Mouse (Mus musculus) cerebellum, adult 8-10 months (tissue): ENCODE data around the gene Hsd17b14.
A peak's percentile ranks its signal among the peaks of the same experiment; 100 is the strongest.
"Not testable (repeated sequence)": the region's sequence is repeated elsewhere in the genome, so short reads cannot be mapped to it uniquely, and the experiment has no call there.

Source experiments
- DNase-seq: peaks from one replicate; pipeline ENCODE4 v3.0.0; 2022

The Hsd17b14 gene

DNA sequence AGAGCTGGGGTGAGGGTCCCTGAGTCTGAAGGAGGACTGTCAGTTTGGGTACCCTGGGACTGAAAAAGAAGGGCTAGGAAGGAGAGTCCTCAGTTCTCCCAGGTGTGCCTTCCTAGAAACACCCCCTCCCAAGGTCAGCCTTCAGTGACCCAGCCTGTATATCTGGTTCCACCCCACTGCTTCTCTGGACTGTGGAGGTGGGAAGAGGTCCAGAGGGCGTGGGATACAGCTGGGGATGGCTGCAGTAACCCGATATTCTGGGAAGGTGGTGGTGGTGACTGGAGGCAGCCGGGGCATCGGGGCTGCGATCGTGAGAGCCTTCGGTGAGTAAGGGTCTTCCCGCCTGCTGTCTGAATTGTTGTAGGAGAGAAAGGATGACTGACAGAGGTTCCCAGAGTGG, at the start of gene Hsd17b14:
Gene Hsd17b14 (plus strand): TSS at position 150 of the 400 bp plus-strand sequence.
- DNase-seq: no peak

GRCm38 (mm10) chr7:45507583-45507982, 47.1 kb upstream of the Hsd17b14 start:
- DNase-seq: no peak

- no peak for DNase-seq
Observed at GRCm38 (mm10) chr7:45508561-45508960, 46.1 kb upstream of the Hsd17b14 start.

DNA sequence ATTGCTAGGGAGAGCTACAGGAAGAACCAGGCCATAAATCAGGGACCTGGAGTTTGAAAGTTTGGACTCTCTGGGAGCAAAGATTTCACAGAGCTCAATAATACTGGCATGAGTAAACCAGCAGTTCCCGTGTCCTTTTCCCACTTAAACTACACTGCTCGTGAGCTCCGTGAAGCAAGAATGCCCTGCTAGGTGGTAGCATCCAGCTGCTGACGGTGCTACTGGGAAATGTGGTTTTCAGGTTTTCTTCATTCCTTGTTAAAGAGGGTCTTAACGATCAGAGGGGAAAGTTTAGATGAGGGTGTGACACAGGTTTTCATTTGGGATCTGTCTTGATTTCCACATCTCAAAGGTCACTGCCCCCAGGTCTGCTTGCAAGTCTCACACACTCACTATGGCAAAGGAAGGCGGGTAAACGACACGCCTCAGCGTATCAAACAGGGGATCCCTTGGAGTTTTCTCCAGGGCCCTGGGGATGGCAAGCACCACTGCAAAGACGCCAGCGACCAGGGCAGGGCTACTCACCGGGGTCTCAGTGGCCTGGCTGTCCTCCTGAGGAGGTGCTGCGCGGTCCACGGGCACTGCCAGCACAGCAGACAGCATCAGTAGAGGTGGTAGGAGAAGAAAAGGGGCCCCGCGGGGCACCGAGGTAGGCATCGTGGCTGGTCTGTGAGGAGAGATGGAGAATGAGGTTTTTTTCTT, 45.4 kb upstream of the Hsd17b14 start:
- DNase-seq: no peak

DNA sequence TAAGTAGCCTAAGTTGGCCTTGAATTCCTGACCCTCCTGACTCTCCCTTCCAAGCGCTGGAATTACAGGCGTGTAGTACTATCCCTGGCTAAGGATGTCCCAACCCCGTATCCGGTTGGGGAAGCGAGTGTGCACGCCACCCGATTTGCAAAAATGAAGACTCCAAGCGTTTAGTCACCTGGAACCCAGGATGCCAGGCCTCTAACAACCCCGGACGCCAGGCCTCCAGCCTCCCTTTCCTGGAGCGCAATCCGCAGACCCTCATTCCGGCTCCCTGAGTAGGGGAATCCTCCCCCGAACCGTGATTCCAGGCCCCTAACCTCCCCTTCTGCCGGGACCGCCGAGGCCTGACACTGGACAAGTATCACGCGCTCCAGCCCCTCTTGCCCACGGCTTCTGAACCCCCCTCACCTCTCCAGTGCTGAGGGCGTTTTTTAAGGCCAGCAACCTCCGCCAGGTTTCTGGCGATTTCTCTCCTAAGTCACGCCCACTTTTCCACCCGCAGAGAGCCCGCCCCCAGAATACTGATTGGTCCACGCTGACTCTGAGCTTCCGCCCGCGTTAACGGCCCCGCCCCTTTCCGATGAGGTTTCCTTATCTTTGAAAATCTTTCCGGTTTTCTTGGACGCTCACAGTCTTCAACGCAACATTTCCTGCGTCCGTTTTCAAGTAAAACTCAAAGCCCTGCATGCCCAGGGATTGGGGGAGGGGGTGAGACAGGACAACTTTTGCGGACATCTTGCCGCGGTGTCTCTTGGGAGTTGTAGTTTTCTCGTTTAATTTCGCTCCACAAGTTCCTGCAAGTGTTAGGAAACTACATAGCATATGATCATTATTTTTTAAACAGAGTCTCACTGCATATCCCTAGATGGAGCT, 44.5 kb upstream of the Hsd17b14 start, which contains the start of gene Nucb1:
Gene Nucb1 (minus strand): TSS at position 495 of the 876 bp plus-strand sequence.
- peak; percentile 91 for DNase-seq

GRCm38 (mm10) chr7:45514411-45514810, 40.3 kb upstream of the Hsd17b14 start:
- no peak for DNase-seq

GRCm38 (mm10) chr7:45515436-45515835, 39.3 kb upstream of the Hsd17b14 start:
- DNase-seq: no peak

- DNase-seq: not testable (repeated sequence)
Observed at GRCm38 (mm10) chr7:45516846-45517245, 37.8 kb upstream of the Hsd17b14 start.

GRCm38 (mm10) chr7:45518618-45519017, 36.1 kb upstream of the Hsd17b14 start:
- DNase-seq: no peak

DNA sequence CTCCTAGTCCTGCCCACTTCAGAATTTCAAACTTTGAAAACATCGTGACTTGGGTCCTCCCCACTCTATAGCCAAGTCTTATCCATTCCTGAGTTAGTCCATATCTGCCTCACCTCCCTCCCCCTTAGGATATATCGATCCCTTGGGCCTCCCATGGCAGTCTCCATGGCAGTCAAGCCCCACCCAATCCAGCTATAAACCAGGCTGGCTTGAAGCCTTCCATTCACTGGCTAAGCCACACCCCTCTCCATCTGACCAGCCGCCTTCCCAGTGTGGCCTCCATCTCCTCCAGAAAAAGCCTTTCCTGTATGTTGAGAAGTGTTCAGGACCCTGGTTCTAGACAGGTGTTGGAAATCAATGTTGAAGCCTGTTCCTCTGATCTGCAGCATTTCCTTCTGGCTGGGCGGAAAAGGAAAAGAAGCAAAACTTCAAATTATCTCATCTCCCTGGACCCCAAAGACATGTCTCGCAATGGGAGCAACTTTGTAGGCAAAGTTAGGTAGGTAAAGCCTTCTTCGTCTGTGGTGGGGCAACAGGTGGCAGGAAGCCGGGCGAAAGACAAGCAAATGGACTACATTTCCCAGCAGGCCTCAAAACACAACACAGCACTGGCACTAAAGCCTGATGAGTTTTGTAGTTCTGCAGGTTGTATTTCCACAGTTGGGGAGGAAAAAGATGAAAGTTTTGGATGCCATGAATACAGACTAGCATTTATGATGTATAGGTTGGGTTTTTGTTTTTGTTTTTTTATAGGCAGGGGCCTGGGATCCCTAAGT, 35.2 kb upstream of the Hsd17b14 start:
- no peak for DNase-seq

GRCm38 (mm10) chr7:45520605-45521004, 34.1 kb upstream of the Hsd17b14 start:
- no peak for DNase-seq

GRCm38 (mm10) chr7:45521728-45522184, 32.9 kb upstream of the Hsd17b14 start:
- DNase-seq: peak; percentile 82

DNA sequence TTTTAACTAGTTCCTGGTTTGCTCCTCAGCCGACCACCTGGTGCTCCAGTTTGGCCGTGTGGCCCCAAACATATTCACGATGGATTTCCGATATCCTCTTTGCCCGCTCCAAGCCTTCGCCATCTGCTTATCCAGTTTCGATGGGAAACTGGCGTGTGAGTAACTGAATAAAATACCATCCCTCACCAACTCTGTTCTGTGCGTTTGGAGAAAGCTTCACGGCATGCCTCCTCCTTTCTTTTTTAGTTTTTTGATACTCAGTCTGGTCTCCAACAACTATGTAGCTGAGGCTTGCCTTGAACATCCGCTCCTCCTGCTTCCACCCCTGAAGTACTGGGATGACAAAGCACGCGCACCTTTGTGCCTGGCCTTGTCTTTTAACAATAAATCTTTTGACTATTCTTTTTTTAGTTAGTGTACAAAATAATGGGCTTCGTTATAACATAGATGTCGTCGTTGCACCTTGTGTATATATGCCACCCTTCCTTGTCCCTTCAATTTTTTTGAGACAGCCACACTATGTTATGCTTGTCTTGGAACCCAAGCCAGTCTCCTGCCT, 32.4 kb upstream of the Hsd17b14 start:
- no peak for DNase-seq

DNA sequence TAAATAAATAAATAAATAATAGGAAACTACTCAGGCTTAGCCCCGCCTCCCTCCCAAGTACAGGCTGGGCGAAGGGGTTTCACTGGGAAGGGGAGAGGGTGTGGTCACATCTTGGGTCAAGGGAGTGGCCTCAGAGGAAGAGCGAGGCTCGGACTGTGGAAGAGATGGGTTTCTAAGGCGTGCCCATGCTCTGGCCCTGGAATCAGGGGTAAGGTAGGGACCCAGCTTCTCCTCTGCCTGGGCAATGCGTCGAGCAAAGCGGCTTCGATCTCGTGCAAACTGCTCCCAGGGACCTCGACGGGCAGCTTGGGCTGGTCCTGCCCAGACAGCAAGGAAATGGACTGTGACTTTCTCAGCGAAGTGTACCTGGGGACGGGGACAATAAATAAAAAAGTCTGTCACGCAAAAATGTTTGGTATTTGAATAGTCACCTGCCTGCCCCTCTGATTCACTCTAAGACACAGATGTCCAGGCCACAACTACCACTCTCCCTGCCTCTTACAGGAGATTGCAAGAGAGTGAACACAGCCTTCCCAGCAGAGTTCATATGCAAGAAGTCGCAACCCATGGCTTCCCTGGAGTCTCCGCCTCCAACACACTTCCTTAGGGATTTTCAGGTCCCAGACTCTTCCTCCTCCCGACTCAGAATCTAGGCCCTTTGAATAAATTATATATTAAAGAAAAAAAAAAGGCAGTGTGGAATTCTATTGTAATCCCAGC, 31.6 kb upstream of the Hsd17b14 start:
- no peak for DNase-seq

DNA sequence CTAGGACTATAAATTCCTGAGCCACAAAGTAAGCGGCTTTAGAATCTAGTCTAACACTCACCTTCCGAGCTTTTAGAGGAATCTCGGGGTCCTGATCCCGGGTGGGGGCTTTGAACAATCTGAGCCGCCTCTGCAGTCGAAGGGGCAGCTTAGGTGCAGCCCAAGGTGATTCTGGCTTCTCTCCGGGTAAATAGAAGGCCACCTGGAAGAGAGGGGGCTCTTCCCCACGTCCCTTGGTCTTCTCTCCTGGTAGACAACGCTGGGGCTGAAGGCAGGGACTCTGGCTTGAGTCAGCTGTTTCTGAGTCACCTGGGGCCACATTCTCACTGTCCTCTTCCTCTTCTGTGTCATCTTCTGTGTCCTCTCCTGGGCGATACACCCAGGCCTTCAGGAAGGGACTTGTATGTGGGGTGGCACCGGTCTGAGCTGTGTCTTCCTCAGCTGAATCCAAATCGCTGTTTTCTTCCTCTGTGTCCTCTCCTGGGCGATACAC, 31.0 kb upstream of the Hsd17b14 start:
- no peak for DNase-seq

GRCm38 (mm10) chr7:45524841-45525621, 29.7 kb upstream of the Hsd17b14 start:
- DNase-seq: no peak

GRCm38 (mm10) chr7:45525809-45526473, 28.8 kb upstream of the Hsd17b14 start, which contains the start of the genes Ppp1r15a and Plekha4:
TSS of gene Ppp1r15a (minus strand) at chr7:45526268.
TSS of gene Plekha4 (plus strand) at chr7:45526330.
- DNase-seq: peak; percentile 97

DNA sequence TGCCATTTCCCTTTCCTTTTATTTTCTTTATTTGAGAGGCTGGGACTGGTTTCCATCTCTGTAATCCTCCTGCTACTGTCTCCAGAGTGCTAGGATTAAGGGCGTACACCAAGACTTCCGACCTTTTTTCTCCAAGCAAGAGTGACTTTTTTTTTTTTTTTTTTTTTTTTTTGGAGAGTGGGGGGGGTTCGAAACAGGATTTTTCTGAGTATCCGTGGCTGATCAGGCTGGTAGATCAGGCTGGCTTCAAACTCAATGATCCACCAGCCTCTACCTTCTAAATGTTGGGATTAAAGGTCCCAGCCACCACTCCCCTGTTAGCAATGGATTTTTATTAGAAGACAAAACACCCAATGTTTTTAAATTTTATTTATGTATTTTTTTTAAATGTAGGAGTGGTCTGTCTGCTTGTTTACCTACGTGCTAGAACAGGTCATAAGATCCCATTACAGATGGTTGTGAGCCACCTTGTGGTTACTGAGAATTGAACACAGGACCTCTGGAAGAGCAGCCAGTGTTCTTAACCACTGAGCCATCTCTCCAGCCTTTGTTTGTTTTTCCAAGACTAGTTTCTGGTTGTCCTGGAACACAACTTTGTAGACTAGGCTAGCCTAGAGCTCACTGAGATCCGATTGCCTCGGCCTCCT, 28.1 kb upstream of the Hsd17b14 start:
- no peak for DNase-seq

GRCm38 (mm10) chr7:45527169-45527568, 27.5 kb upstream of the Hsd17b14 start:
- DNase-seq: not testable (repeated sequence)

DNA sequence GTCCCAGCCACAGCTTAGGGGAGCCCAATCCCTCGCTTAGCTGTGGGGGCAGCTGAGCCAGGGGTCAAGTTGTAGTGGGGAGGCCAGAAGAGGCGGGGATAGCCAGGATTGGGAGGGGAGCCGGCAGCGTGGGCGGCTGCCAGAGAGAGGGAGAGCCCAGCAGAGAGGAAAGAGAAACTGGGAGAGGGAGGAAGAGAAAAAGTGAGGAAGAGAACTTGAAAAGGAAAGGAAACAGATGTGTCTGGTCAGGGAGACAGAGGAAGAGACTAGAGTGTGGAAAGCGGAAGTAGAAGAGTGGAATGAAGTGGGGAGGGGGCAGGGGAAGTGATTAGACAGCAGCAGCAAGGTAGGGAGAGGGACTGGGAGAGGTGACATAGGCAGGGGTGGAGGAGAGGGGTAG, 25.2 kb upstream of the Hsd17b14 start:
- no peak for DNase-seq
